Mouse (Mus musculus) kidney, embryonic 15.5 days (tissue): ENCODE results near the gene Cmtm6. TPM values are rescaled to one million over a fixed set of nuclear protein-coding genes. Genes with fewer than 3 reads are reported as not detected.

Experiments used
- ATAC-seq: fragments of 200-750 bp; cut with Nextera tagmentation; replicated peaks from 2 replicates; pipeline ENCODE4 v1.8.0; 2017; ENCODE audit warnings: moderate TSS enrichment; ENCODE audit not compliant: low FRiP score
- H3K27ac ChIP-seq: fragments of 300-500 bp; sonication (generic); 2 replicates; pipeline ENCODE4 v1.5.1; 2015; ENCODE audit warnings: mild to moderate bottlenecking, inconsistent platforms
- H3K27me3 ChIP-seq: fragments of 300-500 bp; sonication (generic); 2 replicates; pipeline ENCODE4 v1.6.1; 2015; ENCODE audit warnings: inconsistent platforms
- H3K36me3 ChIP-seq: fragments of 300-500 bp; sonication (generic); 2 replicates; pipeline ENCODE4 v1.6.1; 2015; ENCODE audit warnings: inconsistent platforms
- H3K4me1 ChIP-seq: fragments of 300-500 bp; sonication (generic); 2 replicates; pipeline ENCODE4 v1.6.1; 2015; ENCODE audit warnings: inconsistent platforms
- H3K4me2 ChIP-seq: fragments of 300-500 bp; sonication (generic); 2 replicates; pipeline ENCODE4 v1.6.1; 2015; ENCODE audit warnings: moderate library complexity, mild to moderate bottlenecking, inconsistent platforms
- H3K4me3 ChIP-seq: fragments of 300-500 bp; sonication (generic); replicated peaks from 2 replicates; pipeline ENCODE4 v1.5.1; 2015; ENCODE audit warnings: mild to moderate bottlenecking, inconsistent platforms
- H3K9ac ChIP-seq: fragments of 300-500 bp; sonication (generic); 2 replicates; pipeline ENCODE4 v1.6.1; 2015; ENCODE audit warnings: mild to moderate bottlenecking, inconsistent platforms
- H3K9me3 ChIP-seq: fragments of 300-500 bp; sonication (generic); replicated peaks from 2 replicates; pipeline ENCODE4 v1.6.1; 2016; ENCODE audit warnings: inconsistent platforms
- WGBS: fragments of 180-500 bp; shearing (Covaris S2); methylation state at CpG from one replicate; pipeline ENCODE4 v1.1.7; 2015; ENCODE audit warnings: mixed read lengths; 5-methylcytosine and 5-hydroxymethylcytosine counted together
- polyA plus RNA-seq: library from polyadenylated mRNA; unstranded; fragments of >200 nt; fragmentation: Nextera tagmentation; extraction: Ambion mirVana; gene quantifications from 2 replicates; pipeline ENCODE4 v1.2.1, GENCODE M21; 2015

Cmtm6 gene
- polyA plus RNA-seq, 1 experiment from 2014 or later, result 56.3 TPM

DNA sequence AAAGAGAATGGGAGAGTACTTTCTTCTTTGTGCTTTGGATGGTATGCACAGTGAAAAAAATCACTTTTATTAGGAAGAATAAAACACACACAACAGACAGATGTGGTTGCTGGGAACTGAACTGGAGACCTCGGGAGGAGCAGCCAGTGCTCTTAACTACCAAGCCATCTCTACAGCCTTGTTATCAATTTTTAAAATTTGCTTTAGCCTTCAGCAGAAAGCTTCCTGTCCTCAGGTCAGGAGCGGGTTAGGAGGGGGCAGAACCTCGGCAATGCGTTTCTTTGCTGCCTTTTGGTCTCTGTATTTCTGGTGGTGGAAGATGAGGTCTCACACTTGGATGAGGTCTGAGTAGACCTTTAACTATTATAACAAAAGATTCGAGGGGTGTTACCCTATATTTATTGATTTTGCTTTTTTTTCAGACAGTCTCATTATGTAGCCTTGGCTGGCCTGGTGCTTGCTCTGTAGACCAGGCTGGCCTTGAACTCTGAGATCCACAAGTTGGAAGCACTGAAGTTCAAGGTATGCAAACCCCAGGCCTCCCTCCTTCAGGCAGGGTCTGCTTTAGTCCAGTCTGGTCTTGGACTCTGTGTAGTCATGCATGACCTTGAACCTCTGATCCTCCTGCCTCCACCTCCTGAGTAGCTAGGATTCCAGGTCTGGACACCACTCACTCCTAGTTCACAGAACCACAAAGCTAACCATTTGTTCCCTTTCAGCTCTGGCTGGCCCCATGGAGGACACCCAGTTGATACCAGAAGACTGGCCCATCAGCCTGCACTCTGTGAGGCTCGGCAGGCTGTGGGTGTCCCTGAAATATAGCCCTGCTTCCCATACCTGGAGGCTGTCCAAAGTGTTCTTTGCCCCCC lies 46.5 kb downstream of the Cmtm6 start:
- no peak for ATAC-seq
- H3K9ac ChIP-seq, result no peak overlapping the region
- no peak overlapping the region for H3K4me2 ChIP-seq

DNA sequence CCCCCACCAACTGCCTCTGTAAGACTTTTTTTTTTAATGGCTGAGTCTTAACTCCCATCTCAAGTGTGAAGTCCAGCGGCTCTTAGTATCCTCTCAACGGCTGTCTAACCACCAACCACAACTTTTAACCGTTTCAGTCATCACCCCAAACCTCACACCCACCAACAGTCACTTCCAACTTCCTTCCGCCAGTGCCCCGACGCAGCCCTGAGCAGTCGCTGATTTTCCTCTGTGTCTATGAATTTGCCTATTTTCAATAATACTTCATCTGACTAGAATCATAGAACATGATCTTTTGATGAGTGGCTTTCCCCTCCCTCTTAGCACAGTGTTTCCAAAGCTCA lies 47.1 kb downstream of the Cmtm6 start:
- no peak for ATAC-seq
- Histone ChIP-seq H3K27me3 (no peaks in the 10 kb centered on the region), H3K4me2 (no peak overlapping the region), H3K4me1 (peaks cover 69% of the 10 kb centered on the region), H3K27ac (0 out of 2 replicates have a peak overlapping the region, but pooled peaks have one; percentile 37), H3K4me3 (no peak overlapping the region), H3K9ac (no peak overlapping the region), H3K36me3 (no peaks in the 10 kb centered on the region), H3K9me3 (no peaks in the 10 kb centered on the region)
- WGBS, result 66% methylated on average over 7 of the region's 7 CpGs

More for the DNA sequence above, 46.5 kb downstream of the Cmtm6 start:
- Histone ChIP-seq H3K4me1 (peaks cover 68% of the 10 kb centered on the region), H3K27ac (0 out of 2 replicates have a peak overlapping the region, but pooled peaks have one; percentile 37), H3K27me3 (no peaks in the 10 kb centered on the region), H3K9me3 (no peaks in the 10 kb centered on the region), H3K36me3 (peaks cover 3% of the 10 kb centered on the region), H3K4me3 (no peak overlapping the region)
- 74% methylated on average over 6 of the region's 6 CpGs for WGBS

DNA sequence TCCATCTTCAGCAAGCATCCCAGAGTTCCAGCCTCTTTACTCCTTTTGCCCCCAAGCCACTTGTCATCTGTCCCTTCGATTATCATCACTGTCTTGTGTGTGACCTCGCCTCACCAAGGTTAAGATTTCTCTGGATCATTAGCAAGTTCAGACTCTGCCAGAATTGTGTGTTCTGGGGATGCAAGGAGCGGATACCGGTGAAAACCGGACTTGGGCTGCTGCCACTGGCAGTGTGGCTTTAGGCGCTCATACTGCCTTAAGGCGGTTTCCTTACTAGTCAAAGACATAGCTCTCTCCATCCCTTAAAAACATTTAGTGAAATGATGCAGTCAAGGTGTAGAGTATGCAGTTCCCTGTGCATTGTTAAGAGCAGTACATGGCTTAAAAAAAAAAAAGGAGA lies 48.0 kb downstream of the Cmtm6 start:
- Histone ChIP-seq H3K9me3 (no peaks in the 10 kb centered on the region), H3K4me3 (no peak overlapping the region), H3K4me1 (peaks cover 69% of the 10 kb centered on the region), H3K4me2 (no peak overlapping the region), H3K27ac (no peak overlapping the region), H3K27me3 (no peaks in the 10 kb centered on the region), H3K9ac (no peak overlapping the region), H3K36me3 (no peaks in the 10 kb centered on the region)
- WGBS, result 91% methylated on average over 7 of the region's 7 CpGs
- no peak for ATAC-seq

DNA sequence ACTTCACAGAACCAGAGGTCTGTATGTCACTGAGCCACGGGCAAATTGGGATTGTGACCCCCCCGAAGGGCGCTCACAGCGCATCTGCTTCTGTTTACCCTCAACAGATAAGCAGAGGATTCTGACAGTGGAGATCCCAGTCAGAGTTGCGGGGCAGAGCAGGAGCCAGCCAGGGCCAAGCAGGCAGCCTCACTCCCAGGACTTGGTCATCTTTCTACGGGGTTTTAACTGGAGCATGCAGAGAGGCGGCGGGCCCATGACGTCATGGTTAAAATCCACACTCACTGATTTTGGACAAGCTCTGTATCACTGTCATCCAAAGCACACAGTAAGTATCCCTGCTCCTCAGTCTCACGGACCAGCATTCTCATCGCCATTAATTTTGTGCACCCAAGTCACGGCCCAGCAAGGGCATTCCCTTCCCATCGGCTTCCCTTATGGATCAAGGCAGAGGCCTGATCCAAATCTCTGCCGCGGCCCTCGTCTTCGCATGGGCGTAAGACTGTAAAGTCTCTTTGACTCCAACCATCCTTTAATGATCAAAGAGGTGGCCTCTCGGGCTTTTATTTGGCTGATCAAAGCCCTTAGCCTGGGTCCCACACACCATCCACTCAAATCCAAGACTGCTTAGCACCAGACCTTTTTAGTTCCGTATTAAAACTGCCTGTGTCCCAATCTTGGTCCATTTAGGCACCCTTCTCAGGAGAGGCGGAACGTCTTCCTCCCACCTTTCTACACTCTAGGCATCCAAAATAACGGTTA lies 49.2 kb downstream of the Cmtm6 start:
- peak overlapping the region; percentile 69 for H3K4me3 ChIP-seq
- peaks cover 57% of the 10 kb centered on the region for H3K4me1 ChIP-seq
- no peaks in the 10 kb centered on the region for H3K9me3 ChIP-seq
- H3K4me2 ChIP-seq, result peak overlapping the region; percentile 96
- 26% methylated on average over 23 of the region's 23 CpGs for WGBS
- no peak for ATAC-seq
- H3K27me3 ChIP-seq, result no peaks in the 10 kb centered on the region
- H3K27ac ChIP-seq, result peak overlapping the region; percentile 88
- no peaks in the 10 kb centered on the region for H3K36me3 ChIP-seq
- H3K9ac ChIP-seq, result peak overlapping the region; percentile 82

DNA sequence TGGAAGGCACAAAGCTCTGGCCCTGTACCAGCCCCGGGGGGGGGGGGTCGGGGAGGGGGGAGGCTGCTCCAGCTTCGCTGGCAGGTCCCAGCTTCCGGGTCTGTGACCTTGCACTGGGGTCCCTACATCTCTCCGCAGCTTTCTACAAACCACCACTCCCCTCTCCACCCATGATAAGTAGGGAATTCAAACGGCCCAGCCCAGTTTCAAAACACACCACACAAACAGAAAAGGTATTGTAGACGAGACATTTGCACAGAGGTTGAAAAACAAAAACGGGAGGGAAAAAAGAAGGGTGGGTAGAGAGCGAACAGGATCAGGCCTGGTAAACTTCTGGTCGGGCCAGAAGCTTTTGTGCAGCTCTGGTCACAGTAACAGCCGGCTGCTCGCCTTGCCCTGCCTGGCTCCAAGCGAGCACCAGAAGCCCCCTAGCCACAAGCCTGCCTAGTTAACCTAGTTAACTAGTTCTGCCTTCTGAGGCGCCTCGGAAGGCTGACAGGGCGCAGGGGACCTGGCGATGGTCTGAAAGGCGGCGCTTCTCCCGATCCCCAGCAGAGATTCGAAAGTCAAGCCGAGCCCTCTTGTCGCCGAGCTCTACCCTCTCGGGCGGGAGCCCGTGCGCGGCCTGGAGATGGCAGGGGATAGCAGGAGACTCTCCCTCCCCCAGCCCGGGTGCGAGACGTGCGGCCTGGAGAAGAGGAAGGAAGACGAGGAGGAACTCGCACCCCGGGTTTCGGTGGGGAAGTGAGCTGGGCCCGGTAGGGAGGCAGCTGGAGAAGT lies 50.0 kb downstream of the Cmtm6 start:
- Histone ChIP-seq H3K36me3 (no peaks in the 10 kb centered on the region), H3K4me1 (peaks cover 57% of the 10 kb centered on the region), H3K9ac (peak overlapping the region; percentile 82), H3K9me3 (no peaks in the 10 kb centered on the region), H3K27me3 (no peaks in the 10 kb centered on the region), H3K4me2 (peak overlapping the region; percentile 96), H3K4me3 (peak overlapping the region; percentile 69), H3K27ac (peak overlapping the region; percentile 88)
- WGBS, result under 1% methylated on average over 38 of the region's 38 CpGs
- peak; percentile 52 for ATAC-seq

DNA sequence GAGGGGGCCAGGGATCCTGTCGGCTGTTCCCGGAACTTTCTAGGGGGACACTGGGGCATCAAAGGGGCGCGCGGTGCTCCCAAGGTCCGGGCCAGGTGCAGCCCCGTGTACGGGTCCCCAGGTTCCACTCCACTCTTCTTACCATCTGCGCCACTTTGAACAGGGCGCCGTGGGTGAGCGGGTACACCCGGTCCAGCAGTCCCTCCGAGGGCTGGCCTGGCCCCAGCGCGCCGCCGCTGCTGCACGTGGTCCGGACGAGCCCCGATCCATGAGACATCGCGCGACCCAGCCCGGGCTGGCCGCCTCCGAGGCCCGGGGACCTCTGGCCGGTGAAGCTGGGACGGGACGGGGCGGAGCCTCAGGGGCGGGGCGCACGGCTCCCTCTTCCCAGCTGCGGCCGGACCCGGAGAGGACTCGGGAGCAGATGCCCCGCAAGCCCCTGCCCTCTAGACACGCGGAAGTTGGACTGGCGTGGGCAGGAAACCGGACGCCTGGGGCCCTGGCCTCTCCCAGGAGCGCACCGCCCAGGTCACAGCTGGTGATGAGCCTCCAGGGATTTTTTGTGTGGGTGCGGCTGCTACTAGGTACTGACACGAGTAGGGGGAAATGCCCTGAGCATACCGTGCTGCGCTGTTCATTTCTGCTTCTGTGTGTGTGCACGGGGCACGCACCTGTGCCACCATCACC lies 50.8 kb downstream of the Cmtm6 start, which contains the start of gene Cmtm7:
Gene Cmtm7 (minus strand): TSS at position 331 of the 687 bp plus-strand sequence.
- 1% methylated on average over 54 of the region's 54 CpGs for WGBS
- peaks cover 51% of the 10 kb centered on the region for H3K4me1 ChIP-seq
- H3K9ac ChIP-seq, result peak within 1 kb of the TSS; percentile 82
- H3K27me3 ChIP-seq, result no peaks in the 10 kb centered on the region
- no peaks in the 10 kb centered on the region for H3K9me3 ChIP-seq
- no peaks in the 10 kb centered on the region for H3K36me3 ChIP-seq
- H3K4me3 ChIP-seq, result peak within 1 kb of the TSS; percentile 69
- peak; percentile 91 for ATAC-seq
- peak within 1 kb of the TSS; percentile 96 for H3K4me2 ChIP-seq
- peak within 1 kb of the TSS; percentile 88 for H3K27ac ChIP-seq

GRCm38 (mm10) chr9:114785432-114786125 lies 54.7 kb downstream of the Cmtm6 start:
- ATAC-seq, result no peak
- WGBS, result 14% methylated on average over 16 of the region's 16 CpGs
- H3K36me3 ChIP-seq, result no peaks in the 10 kb centered on the region
- peak overlapping the region; percentile 30; the same call in 1 of the 2 replicates for H3K4me2 ChIP-seq
- no peak overlapping the region for H3K4me3 ChIP-seq
- no peak overlapping the region for H3K9ac ChIP-seq
- H3K27ac ChIP-seq, result 0 out of 2 replicates have a peak overlapping the region, but pooled peaks have one; percentile 10
- no peaks in the 10 kb centered on the region for H3K9me3 ChIP-seq
- H3K4me1 ChIP-seq, result peaks cover 29% of the 10 kb centered on the region
- no peaks in the 10 kb centered on the region for H3K27me3 ChIP-seq

DNA sequence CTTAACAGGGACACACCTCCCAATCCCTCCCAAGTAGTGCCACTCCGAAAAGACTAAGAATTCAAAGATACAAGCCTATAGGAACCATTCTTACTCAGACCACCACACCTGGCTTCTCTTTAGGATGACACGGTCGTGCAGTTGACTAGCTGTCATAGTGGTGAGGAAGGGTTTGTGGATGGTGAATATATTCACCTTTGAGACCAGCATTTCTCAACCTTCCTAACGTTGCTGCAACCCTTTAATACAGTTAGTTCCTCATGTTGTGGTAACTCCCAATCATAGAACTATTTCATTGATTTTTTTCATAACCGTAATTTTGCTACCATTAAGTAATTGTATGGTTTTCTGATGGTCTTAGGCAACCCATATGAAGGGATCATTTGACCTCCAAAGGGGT lies 56.2 kb downstream of the Cmtm6 start:
- 93% methylated on average over 5 of the region's 5 CpGs for WGBS
- no peak overlapping the region for H3K27ac ChIP-seq
- H3K27me3 ChIP-seq, result no peaks in the 10 kb centered on the region
- peaks cover 19% of the 10 kb centered on the region for H3K4me1 ChIP-seq
- H3K4me2 ChIP-seq, result no peak overlapping the region
- H3K9ac ChIP-seq, result no peak overlapping the region
- no peak overlapping the region for H3K4me3 ChIP-seq
- ATAC-seq, result no peak
- no peaks in the 10 kb centered on the region for H3K36me3 ChIP-seq
- H3K9me3 ChIP-seq, result no peaks in the 10 kb centered on the region

GRCm38 (mm10) chr9:114787716-114788115 lies 56.8 kb downstream of the Cmtm6 start:
- no peak overlapping the region for H3K4me2 ChIP-seq
- 87% methylated on average over 7 of the region's 7 CpGs for WGBS
- no peak overlapping the region for H3K4me3 ChIP-seq
- no peaks in the 10 kb centered on the region for H3K27me3 ChIP-seq
- no peaks in the 10 kb centered on the region for H3K9me3 ChIP-seq
- no peak for ATAC-seq
- H3K9ac ChIP-seq, result no peak overlapping the region
- no peaks in the 10 kb centered on the region for H3K36me3 ChIP-seq
- no peak overlapping the region for H3K27ac ChIP-seq
- peaks cover 17% of the 10 kb centered on the region for H3K4me1 ChIP-seq

DNA sequence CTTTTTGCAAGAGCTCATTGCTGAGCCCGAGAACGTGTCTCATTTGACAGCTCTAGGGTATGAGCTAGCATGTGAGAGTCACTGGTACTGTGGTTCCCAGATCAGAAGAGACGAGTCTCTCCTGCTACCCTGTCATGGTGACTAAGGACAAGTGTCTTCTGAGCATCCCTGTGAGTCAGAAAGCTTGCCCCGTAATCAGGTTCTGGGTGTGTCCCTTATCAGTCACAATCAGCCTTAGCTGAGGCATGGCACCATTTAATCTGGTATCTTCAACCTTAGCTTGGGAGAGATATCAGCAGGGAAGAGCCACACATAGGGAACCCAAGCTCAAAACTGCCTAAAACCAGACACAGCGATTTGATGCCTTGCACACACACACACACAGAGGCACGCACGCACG lies 57.8 kb downstream of the Cmtm6 start:
- Histone ChIP-seq H3K9ac (no peak overlapping the region), H3K4me2 (no peak overlapping the region), H3K4me1 (peaks cover 17% of the 10 kb centered on the region), H3K9me3 (no peaks in the 10 kb centered on the region), H3K27ac (no peak overlapping the region), H3K36me3 (no peaks in the 10 kb centered on the region), H3K27me3 (no peaks in the 10 kb centered on the region), H3K4me3 (no peak overlapping the region)
- WGBS, result 85% methylated on average over 8 of the region's 8 CpGs
- no peak for ATAC-seq

GRCm38 (mm10) chr9:114789557-114789956 lies 58.6 kb downstream of the Cmtm6 start:
- no peak for ATAC-seq
- H3K4me2 ChIP-seq, result no peak overlapping the region
- no peaks in the 10 kb centered on the region for H3K36me3 ChIP-seq
- H3K4me3 ChIP-seq, result no peak overlapping the region
- no peaks in the 10 kb centered on the region for H3K9me3 ChIP-seq
- no peak overlapping the region for H3K9ac ChIP-seq
- H3K4me1 ChIP-seq, result peaks cover 17% of the 10 kb centered on the region
- no peak overlapping the region for H3K27ac ChIP-seq
- WGBS, result 61% methylated on average over 7 of the region's 7 CpGs
- no peaks in the 10 kb centered on the region for H3K27me3 ChIP-seq
